Mouse (Mus musculus) frontal cortex, postnatal 10 days (tissue): ENCODE results near the gene Fam133b.
"Not testable (repeated sequence)": the region's sequence is repeated elsewhere in the genome, so short reads cannot be mapped to it uniquely, and the experiment has no call there.

Experiments used
- DNase-seq, 2 experiments: peaks; one replicate each; pipeline ENCODE4 v3.0.0; 2022; ENCODE audit warnings: low spot score in 2 of 2, mixed read lengths in 1 of 2

The Fam133b gene

GRCm38 (mm10) chr5:3600298-3600697 lies 56.7 kb downstream of the Fam133b start:
- no peak for DNase-seq

- DNase-seq: no peak
Measured at GRCm38 (mm10) chr5:3600790-3601189, 57.2 kb downstream of the Fam133b start.

- no peak for DNase-seq
Measured at GRCm38 (mm10) chr5:3607114-3607513, 63.5 kb downstream of the Fam133b start.

- DNase-seq: no peak
Measured at GRCm38 (mm10) chr5:3609241-3609640, 65.6 kb downstream of the Fam133b start.

GRCm38 (mm10) chr5:3611835-3612234 lies 68.2 kb downstream of the Fam133b start:
- not testable (repeated sequence) for DNase-seq
